Mouse (Mus musculus): ENCODE data around the gene Olfr633.
"Not testable (repeated sequence)": the region's sequence is repeated elsewhere in the genome, so short reads cannot be mapped to it uniquely, and the experiment has no call there.

Gene Olfr633

GRCm38 (mm10) chr7:103944137-103944536, at the start of gene Olfr633:
Gene Olfr633, plus strand, starts transcription at chr7:103944437.
- no peak for DNase-seq

GRCm38 (mm10) chr7:103903187-103903586, 41.0 kb upstream of the Olfr633 start, which contains the start of gene Olfr65:
Gene Olfr65, plus strand, starts transcription at chr7:103903487.
- no peak for DNase-seq

- DNase-seq, result no peak
Measured at GRCm38 (mm10) chr7:103910047-103910446, 34.2 kb upstream of the Olfr633 start.

- DNase-seq, result no peak
Measured at GRCm38 (mm10) chr7:103912969-103913511, 31.2 kb upstream of the Olfr633 start.

GRCm38 (mm10) chr7:103915338-103915737, 28.9 kb upstream of the Olfr633 start:
- DNase-seq, result no peak

- DNase-seq, result no peak
Measured at GRCm38 (mm10) chr7:103928525-103928924, 15.7 kb upstream of the Olfr633 start, which contains the start of gene Olfr631. Gene Olfr631, plus strand, starts transcription at chr7:103928825.

GRCm38 (mm10) chr7:103934264-103934663, 10.0 kb upstream of the Olfr633 start, which contains the start of gene Olfr632:
Gene Olfr632, plus strand, starts transcription at chr7:103934347.
- DNase-seq, result no peak

- DNase-seq, result peak; percentile 2 to 59
Measured at GRCm38 (mm10) chr7:103942730-103943129, 1.5 kb upstream of the Olfr633 start.

- DNase-seq, result not testable (repeated sequence)
Measured at GRCm38 (mm10) chr7:103966873-103967272, 22.6 kb downstream of the Olfr633 start.

- no peak for DNase-seq
Measured at GRCm38 (mm10) chr7:103970852-103971251, 26.6 kb downstream of the Olfr633 start, which contains the start of gene Olfr635. Gene Olfr635, plus strand, starts transcription at chr7:103971152.

- no peak for DNase-seq
Measured at GRCm38 (mm10) chr7:103971782-103972181, 27.5 kb downstream of the Olfr633 start.

- DNase-seq, result no peak
Measured at GRCm38 (mm10) chr7:103998446-103998845, 54.2 kb downstream of the Olfr633 start, which contains the start of gene Olfr638. Gene Olfr638, plus strand, starts transcription at chr7:103998746.
